Mouse (Mus musculus): ENCODE data around the gene Arglu1. TPM values are rescaled to one million over a fixed set of nuclear protein-coding genes. Genes with fewer than 3 reads are reported as not detected.

Gene Arglu1
- total RNA-seq (2023), result 144 TPM

GRCm38 (mm10) chr8:8690146-8691092 lies at the start of gene Arglu1:
Gene Arglu1, minus strand, starts transcription at chr8:8690521.

GRCm38 (mm10) chr8:8661103-8661758 lies 29.1 kb downstream of the Arglu1 start, which contains the start of gene Efnb2:
Gene Efnb2, minus strand, starts transcription at chr8:8661242.

Other genes starting within 250 kb of the Arglu1 start
- 2.7 TPM for gene Efnb2, start 29.3 kb downstream of the Arglu1 start, total RNA-seq (2023)